Mouse (Mus musculus) retina, adult 2 months (tissue): ENCODE data around the gene Apobec2.

Experiments
- DNase-seq: peaks from one replicate; pipeline ENCODE4 v3.0.0-alpha.2; 2012; ENCODE audit warnings: low read depth, low spot score

Gene Apobec2

GRCm38 (mm10) chr17:48409380-48410298 lies 23.1 kb downstream of the Apobec2 start, which contains the start of the genes Nfya and Oard1:
Gene Nfya (minus strand): TSS chr17:48409906.
Gene Oard1 (plus strand): TSS chr17:48410014.
- DNase-seq = peak; percentile 98

- no peak for DNase-seq
These were observed 24.0 kb downstream of the Apobec2 start for GRCm38 (mm10) chr17:48408526-48409291.

- DNase-seq = no peak
These were observed 24.7 kb downstream of the Apobec2 start for GRCm38 (mm10) chr17:48407910-48408525.

GRCm38 (mm10) chr17:48407154-48407553 lies 25.6 kb downstream of the Apobec2 start:
- DNase-seq = no peak

- no peak for DNase-seq
These were observed 28.0 kb downstream of the Apobec2 start for GRCm38 (mm10) chr17:48404706-48405105.

- no peak for DNase-seq
These were observed 28.9 kb downstream of the Apobec2 start for GRCm38 (mm10) chr17:48403848-48404247.

GRCm38 (mm10) chr17:48402751-48403150 lies 30.0 kb downstream of the Apobec2 start:
- no peak for DNase-seq

GRCm38 (mm10) chr17:48401710-48402109 lies 31.0 kb downstream of the Apobec2 start:
- no peak for DNase-seq

- no peak for DNase-seq
These were observed 40.1 kb downstream of the Apobec2 start for GRCm38 (mm10) chr17:48392616-48393015.

GRCm38 (mm10) chr17:48391446-48391845 lies 41.3 kb downstream of the Apobec2 start:
- no peak for DNase-seq

GRCm38 (mm10) chr17:48389442-48389841 lies 43.3 kb downstream of the Apobec2 start:
- no peak for DNase-seq

GRCm38 (mm10) chr17:48388666-48389065 lies 44.1 kb downstream of the Apobec2 start:
- DNase-seq = no peak

- DNase-seq = no peak
These were observed 46.8 kb downstream of the Apobec2 start for GRCm38 (mm10) chr17:48385786-48386461.

- no peak for DNase-seq
These were observed 53.7 kb downstream of the Apobec2 start for GRCm38 (mm10) chr17:48379050-48379449.

- no peak for DNase-seq
These were observed 56.6 kb downstream of the Apobec2 start for GRCm38 (mm10) chr17:48376102-48376501.

- DNase-seq = no peak
These were observed 59.7 kb downstream of the Apobec2 start for GRCm38 (mm10) chr17:48372987-48373386.

- no peak for DNase-seq
These were observed 61.1 kb downstream of the Apobec2 start for GRCm38 (mm10) chr17:48371621-48372020.
